Mouse (Mus musculus): ENCODE data around the gene Dut.
"Not testable (repeated sequence)": the region's sequence is repeated elsewhere in the genome, so short reads cannot be mapped to it uniquely, and the experiment has no call there.

Gene Dut

GRCm38 (mm10) chr2:125259230-125260120, 12.5 kb downstream of the Dut start:
- DNase-seq, result peak; percentile 38

GRCm38 (mm10) chr2:125260326-125260725, 13.3 kb downstream of the Dut start:
- DNase-seq, result no peak

DNA sequence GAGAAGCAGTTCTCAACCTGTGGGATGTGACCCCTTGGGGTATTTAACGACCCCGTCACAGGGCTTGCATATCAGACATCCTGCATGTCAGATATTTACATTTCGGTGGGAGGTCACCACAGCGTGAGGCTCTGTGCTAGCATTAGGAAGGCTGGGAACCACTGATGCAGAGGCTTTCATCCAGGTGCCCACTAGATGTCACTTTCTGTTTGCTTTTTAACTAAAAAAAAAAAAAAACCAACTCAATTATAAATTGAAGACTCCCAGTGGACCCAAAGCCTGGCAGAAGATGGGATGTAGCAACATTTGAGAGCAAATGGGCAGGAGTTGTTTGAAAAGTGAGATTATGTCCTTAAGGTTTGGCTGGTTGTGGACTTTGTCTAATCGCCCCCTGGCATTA, 16.1 kb downstream of the Dut start:
- no peak for DNase-seq

- DNase-seq, result no peak
These were observed 16.8 kb downstream of the Dut start for GRCm38 (mm10) chr2:125263753-125264152.

DNA sequence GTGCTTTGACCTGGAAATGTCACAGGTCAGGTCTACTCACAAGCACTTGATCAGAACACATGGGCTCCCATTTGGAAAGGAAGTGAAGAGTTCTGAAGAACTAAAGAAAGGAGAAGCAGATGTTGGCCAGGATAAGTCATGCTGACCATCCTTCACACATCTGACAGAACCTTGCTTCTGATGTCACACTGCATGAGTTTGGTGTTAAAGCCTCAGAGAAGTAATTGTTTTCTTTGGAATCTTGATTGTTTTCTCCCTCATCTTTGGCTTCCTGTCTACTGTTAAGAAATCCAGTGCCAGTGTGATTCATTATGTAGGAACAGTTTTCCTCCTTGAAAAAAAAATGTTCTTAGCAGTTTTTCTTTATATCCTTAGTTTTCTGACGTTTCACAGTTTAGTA, 21.9 kb downstream of the Dut start:
- DNase-seq, result no peak

DNA sequence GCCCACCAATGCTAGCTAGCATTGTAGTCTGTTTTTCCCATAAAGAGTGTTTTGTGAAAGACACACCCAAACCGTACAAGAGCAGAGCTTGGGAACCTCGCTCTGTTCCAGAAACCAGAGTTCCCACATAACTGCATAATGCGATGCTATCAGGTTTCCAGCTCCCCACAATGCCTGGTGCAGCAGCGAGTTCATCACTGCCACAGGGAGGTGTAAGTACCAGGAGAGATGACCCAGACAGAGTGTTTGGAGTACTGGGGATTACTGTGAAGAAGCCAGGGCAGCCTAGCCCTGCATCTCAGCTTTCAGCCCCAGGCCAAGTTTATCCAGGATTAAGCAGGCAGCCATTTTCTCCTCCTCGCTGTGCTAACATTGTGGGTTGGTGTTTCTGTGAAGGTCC, 28.6 kb downstream of the Dut start:
- no peak for DNase-seq

DNA sequence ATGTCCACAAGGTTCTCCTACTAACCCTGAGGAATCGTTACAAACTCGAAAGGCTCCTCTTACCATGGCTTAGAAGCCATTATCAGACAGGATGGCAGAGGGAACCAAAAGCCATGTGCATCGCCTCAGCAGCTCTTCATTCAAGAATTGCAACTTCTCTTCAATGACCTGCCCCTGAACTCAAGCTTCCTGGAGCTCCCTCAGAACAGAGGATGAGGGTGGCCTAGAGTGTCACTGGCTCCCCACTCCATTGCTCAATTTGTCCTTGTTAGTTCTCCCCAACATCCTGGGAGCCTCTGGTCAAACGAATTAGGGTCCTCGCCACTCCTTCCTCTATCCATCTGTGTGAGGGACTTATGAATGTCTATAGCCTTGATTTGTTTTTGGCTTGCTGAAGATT, 29.7 kb downstream of the Dut start:
- no peak for DNase-seq

- peak; percentile 55 for DNase-seq
These were observed 31.5 kb downstream of the Dut start for GRCm38 (mm10) chr2:125278474-125278873.

GRCm38 (mm10) chr2:125279995-125280394, 33.0 kb downstream of the Dut start:
- DNase-seq, result not testable (repeated sequence)

DNA sequence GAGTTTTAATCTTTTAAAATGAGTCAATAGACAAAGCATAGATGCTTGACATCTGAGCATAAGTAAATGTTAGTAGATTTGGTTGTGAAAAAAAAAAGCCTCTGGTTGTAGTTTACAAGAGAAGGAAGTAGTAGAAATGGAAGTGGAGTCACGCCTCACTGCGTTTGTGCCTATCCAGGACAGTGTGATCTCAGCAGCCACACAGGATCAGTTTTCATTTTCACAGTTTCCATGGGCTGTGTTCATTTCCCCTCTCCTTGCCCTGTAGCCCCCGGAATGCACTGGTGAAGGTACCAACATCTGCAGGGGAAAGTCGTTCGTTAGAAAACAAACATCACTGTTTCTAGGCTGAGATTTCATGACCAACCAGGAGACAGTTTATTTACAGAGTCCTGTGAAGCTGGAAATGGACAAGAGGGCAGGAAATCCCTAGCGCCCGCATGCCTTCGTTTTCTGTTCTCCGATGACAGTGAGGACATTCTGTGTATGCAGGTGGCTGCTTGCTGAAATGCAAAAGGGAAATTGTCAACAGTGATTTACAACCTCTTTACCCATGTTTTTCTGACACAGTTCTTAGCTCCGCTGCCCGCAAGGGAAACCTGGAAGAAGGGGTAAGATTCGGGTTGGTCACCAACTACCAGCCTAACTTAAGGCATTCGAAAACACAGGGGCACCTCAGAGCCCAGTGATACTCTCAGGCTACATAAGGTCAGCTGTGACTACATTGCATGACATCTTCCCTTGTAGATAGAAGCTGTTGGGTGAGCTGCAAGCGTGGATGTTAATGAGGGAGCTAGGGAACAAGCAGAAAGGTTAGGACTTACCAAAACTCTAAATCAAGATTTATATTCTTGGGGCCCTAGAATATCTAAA, 35.6 kb downstream of the Dut start:
- no peak for DNase-seq

GRCm38 (mm10) chr2:125285777-125286176, 38.8 kb downstream of the Dut start:
- DNase-seq, result no peak

DNA sequence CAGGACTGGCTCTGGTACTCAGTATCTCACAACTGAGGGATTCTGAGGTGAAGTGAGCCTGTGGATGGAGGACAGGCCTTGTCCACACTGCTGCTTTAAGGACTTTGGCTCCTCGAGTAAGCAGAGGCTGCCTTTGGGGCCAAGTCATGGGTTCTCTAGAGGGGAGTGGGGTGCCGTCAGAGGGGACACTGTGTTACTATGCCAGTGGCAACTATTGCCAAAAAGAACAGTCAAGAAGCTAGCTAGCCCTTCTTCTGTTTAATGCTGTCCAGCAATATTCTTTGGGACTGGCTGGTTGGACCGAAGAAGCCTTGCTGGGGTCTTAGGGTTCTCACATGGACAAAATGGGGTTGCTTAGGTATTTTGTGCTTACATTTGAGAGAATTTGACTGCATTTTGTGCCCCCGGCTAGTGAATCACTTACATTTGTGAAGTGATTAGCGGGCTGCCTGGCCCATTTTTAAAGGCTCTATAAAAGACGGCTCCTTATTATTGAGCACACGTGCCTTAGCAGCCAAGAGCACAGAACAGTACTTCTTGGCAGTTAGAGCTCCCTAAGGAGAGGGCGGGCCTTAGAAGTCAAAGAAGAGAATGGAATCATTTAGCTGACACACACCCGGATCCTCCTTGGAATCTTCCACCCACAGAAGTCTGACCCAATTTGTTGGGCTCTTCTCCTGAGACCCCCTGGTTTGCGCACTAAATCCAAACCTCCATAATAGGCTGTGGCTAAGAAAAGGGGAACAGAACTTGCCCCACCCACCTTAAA, 43.4 kb downstream of the Dut start:
- no peak for DNase-seq

DNA sequence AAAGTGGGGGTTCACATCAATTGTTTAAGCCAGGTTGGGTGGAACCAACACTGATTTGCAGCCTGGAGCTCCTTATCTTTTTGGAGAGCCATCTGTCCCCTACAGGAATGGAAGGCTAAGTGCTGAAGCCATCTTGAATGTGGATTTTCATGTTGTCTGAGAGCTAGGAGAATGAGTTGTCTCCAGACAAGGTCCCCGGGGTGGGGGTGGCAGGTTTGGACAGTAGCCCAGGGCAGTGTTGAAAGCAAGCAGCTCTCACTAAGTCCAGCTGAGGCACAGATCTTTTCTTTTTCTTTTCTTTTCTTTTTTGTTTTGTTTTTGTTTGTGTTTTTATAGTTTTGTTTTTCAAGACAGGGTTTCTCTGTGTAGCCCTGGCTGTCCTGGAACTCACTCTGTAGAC, 44.1 kb downstream of the Dut start:
- DNase-seq, result peak; percentile 50

DNA sequence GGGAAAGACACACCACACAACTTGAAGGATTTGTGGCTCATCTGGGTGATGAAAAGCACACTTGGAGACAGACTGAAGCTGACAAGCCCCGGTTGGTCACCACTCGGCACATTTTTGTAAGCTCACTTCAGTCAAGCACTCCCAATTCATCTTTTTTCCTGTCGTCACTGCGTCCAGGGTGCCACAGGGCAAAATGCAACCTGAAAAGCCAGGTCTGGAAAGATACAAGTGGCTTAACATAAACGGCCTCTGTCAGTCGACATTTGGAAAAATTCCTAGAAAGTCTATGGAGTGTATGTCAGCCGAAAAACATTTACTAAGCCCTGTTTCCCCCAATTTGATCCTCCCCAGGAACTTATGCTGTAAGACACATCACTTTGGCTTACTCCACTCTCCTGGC, 45.6 kb downstream of the Dut start:
- no peak for DNase-seq

DNA sequence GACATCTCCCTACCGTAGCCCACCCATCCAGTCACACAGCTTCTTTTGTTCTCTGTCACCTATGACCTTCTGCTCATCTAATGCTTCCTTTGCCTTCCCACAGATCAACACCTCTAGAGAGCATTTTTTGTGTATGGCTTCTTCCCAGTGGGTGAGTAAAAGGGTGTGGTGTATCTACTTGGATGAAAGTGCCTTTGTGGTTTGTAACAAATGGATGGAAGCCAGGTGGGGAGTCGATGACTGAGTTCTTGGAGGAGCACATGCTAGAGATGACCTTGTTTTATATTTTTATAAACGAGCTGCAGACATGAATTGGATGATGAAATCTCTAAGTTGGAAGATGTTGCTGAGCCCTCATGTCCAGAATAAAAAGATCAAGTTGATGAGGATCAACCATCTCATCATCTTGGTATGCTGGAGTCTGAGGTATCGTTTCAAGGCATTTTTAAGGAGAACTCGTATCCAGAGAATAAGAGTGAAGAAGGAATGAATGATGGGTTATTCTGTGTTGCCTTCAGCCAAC, 47.0 kb downstream of the Dut start:
- DNase-seq, result no peak

GRCm38 (mm10) chr2:125295526-125295925, 48.5 kb downstream of the Dut start:
- DNase-seq, result no peak

- DNase-seq, result no peak
These were observed 51.9 kb downstream of the Dut start for GRCm38 (mm10) chr2:125298841-125299240.

DNA sequence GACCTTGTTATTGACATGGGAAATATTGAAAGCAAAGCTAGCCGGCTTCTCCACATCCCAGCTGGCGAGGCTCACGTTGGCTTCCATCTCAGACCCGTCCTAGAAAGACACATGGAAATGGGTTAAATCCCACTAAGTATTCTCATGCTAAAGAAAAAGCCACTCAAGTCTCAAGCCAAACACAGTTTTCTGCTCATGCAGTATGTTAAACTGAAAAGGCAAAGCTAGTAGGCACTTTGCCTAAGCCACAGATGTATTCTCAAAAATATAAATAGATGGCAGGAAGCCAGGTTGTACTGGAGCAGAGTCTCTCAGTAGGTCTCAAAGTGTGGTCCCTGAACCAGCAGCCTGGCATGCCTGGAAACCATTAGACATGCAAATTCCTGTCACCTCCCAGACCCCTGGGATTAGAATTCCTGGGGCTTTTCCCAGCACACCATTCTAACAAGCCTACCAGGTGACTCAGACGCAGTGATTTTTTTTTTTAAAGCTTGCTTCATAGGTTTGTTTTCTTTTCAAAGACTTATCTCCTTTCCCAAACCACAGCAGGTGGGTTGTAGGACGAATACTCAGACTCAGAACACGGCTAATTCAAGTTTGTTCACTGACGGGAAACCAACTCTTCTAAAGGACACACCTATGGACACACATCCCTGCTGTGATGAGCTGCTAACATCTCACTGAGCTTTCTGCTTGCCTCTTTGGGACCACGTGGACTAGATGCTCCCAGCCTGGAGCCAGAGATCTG, 55.1 kb downstream of the Dut start:
- DNase-seq, result no peak

GRCm38 (mm10) chr2:125302625-125302924, 55.6 kb downstream of the Dut start:
- DNase-seq, result no peak

DNA sequence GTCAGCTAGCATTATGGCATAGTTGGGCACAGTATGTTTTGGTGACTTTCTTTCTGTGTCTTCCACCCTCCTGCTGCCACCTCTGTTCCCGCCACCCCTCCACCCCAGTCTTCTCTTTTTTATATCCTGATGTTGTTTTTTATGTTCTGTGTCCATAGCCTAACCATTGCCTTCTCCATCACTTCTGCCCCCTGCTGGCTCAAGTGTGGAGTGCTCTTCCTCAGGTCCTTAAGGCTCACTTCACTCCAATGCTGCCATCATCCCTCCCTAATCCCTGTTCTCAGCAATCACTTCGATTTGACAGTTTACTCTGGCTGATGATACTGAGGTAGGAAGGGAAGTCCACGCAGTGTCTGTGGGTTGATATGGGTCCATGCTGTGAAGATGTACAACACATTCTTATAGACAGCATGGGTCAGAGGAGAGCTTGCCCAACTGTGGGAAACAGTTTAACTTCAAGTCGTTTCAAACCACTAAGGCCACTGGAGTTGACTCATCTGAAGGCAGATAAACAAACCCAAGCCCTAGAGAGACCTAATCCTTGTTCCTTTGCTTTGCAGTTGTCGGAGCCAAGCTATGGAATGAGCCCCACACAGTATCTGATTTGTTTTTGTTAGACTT, 56.9 kb downstream of the Dut start:
- DNase-seq, result peak; percentile 37

DNA sequence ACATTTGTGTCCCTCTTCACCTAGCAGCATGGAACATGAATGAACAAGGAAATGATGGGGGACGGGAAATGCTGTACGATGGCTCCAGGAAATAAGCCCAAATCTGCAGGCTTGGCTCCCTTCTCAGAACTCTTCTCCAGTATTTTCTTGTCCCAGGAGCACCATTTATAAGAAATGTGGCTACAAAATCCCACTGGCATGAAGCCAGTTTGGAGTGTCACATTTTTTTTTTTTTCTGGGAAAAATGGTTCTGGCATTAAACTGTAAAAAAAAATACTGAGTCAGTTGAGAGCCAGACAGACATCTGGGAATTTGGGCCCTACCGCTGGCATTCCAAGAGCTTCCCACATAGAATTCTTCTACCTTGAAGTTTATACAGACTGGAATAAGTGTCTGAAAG, 57.8 kb downstream of the Dut start:
- no peak for DNase-seq

DNA sequence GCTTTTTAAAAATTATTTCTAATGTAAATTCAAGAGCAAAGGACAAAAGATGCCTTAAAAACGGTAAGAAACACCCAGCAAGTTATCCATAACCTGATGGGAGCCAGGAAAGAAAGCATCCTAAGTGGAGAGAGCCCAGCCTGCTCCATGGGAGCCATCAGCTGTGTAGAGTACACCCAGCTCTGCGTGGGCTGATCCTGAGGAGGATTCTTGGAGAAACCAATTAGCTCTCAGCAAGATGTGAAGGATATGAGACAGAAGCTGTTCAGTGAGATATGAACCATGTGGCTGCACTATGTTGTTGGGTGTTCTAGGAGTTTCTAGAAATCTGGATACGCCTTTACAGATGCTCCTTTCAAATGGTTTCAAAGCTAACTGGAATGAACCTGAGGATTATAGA, 58.7 kb downstream of the Dut start:
- DNase-seq, result no peak

Data from lung, postnatal 14 days (tissue).